Mouse (Mus musculus) bone marrow, adult 2 months (tissue): Measurements from ENCODE around the gene Slc30a3.

ENCODE experiments used
- CTCF ChIP-seq: fragments of 200-500 bp; IDR thresholded peaks from 2 replicates; pipeline ENCODE4 v1.5.1; 2011; ENCODE audit warnings: low read length, control low read depth; ENCODE audit not compliant: control insufficient read depth, insufficient read depth
- POLR2A ChIP-seq: fragments of 200-500 bp; IDR thresholded peaks from 2 replicates; pipeline ENCODE4 v1.6.1; 2011; ENCODE audit warnings: low read depth, mild to moderate bottlenecking, control low read depth, low read length, borderline replicate concordance; ENCODE audit not compliant: control insufficient read depth

- TF ChIP-seq CTCF (no peak), POLR2A (no peak)
Observed at GRCm38 (mm10) chr5:31105814-31106335, 2.2 kb downstream of the Slc30a3 start, which contains the start of gene Dnajc5g.
